Mouse (Mus musculus) CH12.LX (cell line): ENCODE data around the gene Panx3.

Source experiments
- NRF1 ChIP-seq: IDR thresholded peaks from 2 replicates; pipeline ENCODE4 v1.6.1; 2014; ENCODE audit warnings: low read depth, mild to moderate bottlenecking, inconsistent platforms, low read length, improper control_type of control experiment, moderate library complexity
- RAD21 ChIP-seq: IDR thresholded peaks from 2 replicates; pipeline ENCODE4 v1.6.1; 2011; ENCODE audit warnings: low read depth, mild to moderate bottlenecking, low read length, improper control_type of control experiment, moderate library complexity
- ZKSCAN1 ChIP-seq: IDR thresholded peaks from 2 replicates; pipeline ENCODE4 v1.6.1; 2012; ENCODE audit warnings: low read depth, inconsistent platforms, low read length, improper control_type of control experiment, borderline replicate concordance

DNA sequence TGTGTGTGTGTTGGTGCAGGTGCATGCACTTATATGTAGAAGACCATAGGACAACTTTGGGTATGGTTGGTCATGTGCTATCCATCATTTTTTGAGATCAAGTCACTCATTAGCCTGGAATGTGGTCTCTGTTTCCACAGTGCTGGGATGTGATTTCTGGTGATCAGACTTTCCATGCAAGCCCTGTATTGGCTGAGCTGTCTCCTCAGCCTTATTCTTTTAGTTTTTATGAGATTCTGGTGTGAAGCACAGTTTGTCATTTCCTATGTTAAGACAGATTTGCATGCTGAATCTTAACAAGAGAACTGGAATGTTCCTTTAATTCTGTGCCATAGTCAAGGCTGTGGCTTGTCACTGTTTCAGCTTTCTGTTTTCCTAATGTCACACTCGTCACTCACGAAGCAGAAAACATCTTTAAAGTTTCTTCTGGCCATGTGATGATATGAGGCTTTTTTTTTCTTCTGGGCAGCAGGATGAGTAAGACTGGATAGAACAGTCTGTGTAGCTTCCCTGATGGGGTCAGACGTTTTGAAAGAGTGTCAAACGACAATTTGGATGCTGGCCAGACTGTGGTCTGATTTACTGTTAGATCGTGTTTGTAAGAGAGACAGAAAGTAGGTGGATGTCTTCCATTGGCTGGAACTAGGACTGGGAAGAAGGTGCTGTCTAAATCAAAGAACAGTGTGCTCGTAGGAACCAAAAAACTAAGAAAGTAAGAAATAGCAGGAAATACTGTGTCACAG, 32.1 kb downstream of the Panx3 start:
- no peak for TF ChIP-seq NRF1
- no peak for TF ChIP-seq ZKSCAN1
- no peak for TF ChIP-seq RAD21
